Mouse (Mus musculus) heart, postnatal 0 days (tissue): ENCODE data around the gene Chrm3. TPM values are rescaled to one million over a fixed set of nuclear protein-coding genes. Genes with fewer than 3 reads are reported as not detected.
A peak's percentile ranks its signal among the peaks of the same experiment; 100 is the strongest.
"Not testable (repeated sequence)": the region's sequence is repeated elsewhere in the genome, so short reads cannot be mapped to it uniquely, and the experiment has no call there.

Experiments used
- ATAC-seq: fragments of 200-750 bp; cut with Nextera tagmentation; 2 replicates; pipeline ENCODE4 v1.8.0; 2017; ENCODE audit warnings: low read depth, moderate number of reproducible peaks, moderate library complexity; ENCODE audit not compliant: insufficient read depth
- DNase-seq: peaks from one replicate; pipeline ENCODE4 v3.0.0-alpha.2; 2016; ENCODE audit warnings: low spot score
- H3K27ac ChIP-seq: fragments of 300-500 bp; sonication (generic); 2 replicates; pipeline ENCODE4 v1.5.1; 2014; ENCODE audit warnings: low read depth, mild to moderate bottlenecking
- H3K27me3 ChIP-seq: fragments of 300-500 bp; sonication (generic); 2 replicates; pipeline ENCODE4 v1.6.1; 2014; ENCODE audit warnings: low read length, mixed read lengths; ENCODE audit not compliant: control insufficient read depth, insufficient read depth
- H3K36me3 ChIP-seq: fragments of 300-500 bp; sonication (generic); replicated peaks from 2 replicates; pipeline ENCODE4 v1.6.1; 2014; ENCODE audit warnings: low read length, mixed read lengths; ENCODE audit not compliant: control insufficient read depth, insufficient read depth
- H3K4me1 ChIP-seq: fragments of 300-500 bp; sonication (generic); 2 replicates; pipeline ENCODE4 v1.6.1; 2014; ENCODE audit warnings: antibody characterized with exemption; ENCODE audit not compliant: control insufficient read depth, insufficient read depth
- H3K4me2 ChIP-seq: fragments of 300-500 bp; sonication (generic); 2 replicates; pipeline ENCODE4 v1.6.1; 2014; ENCODE audit warnings: low read depth, mild to moderate bottlenecking, low read length, moderate library complexity
- H3K4me3 ChIP-seq: fragments of 300-500 bp; sonication (generic); 2 replicates; pipeline ENCODE4 v1.5.1; 2014; ENCODE audit warnings: low read depth, low read length
- H3K9ac ChIP-seq: fragments of 300-500 bp; sonication (generic); replicated peaks from 2 replicates; pipeline ENCODE4 v1.6.1; 2014; ENCODE audit warnings: low read depth, low read length, mixed read lengths
- H3K9me3 ChIP-seq: fragments of 300-500 bp; sonication (generic); replicated peaks from 2 replicates; pipeline ENCODE4 v1.6.1; 2016; ENCODE audit warnings: low read length; ENCODE audit not compliant: control insufficient read depth
- CTCF ChIP-seq: IDR thresholded peaks from 2 replicates; pipeline ENCODE4 v1.5.1; 2016; ENCODE audit warnings: antibody characterized with exemption, control low read depth, low read depth
- EP300 ChIP-seq: IDR thresholded peaks from 2 replicates; pipeline ENCODE4 v1.6.1; 2016; ENCODE audit warnings: antibody characterized with exemption, low read depth
- WGBS: fragments of 180-500 bp; shearing (Covaris S2); extraction: QIAGEN DNeasy Blood & Tissue Kit; methylation state at CpG from one replicate; pipeline ENCODE4 v1.1.7; 2014; 5-methylcytosine and 5-hydroxymethylcytosine counted together
- microRNA-seq: library from miRNA; unstranded; fragments of <30 nt; microRNA quantifications from one replicate; pipeline ENCODE4, GENCODE M21; 2016
- polyA plus RNA-seq: library from polyadenylated mRNA; unstranded; fragments of >200 nt; fragmentation: Nextera tagmentation; extraction: Ambion mirVana; gene quantifications from 2 replicates; pipeline ENCODE4 v1.2.1, GENCODE M21; 2015
- total RNA-seq: library from RNA; depleted of rRNA; stranded (reverse); fragments of >200 nt; gene quantifications from 2 replicates; pipeline ENCODE4 v1.2.3, GENCODE M21; 2014; ENCODE audit warnings: low replicate concordance

Chrm3 gene
- total and polyA plus RNA-seq, 2 experiments from 2014 or later, result 0.26 to 0.31 TPM

GRCm38 (mm10) chr13:9866161-9866560 is 494.5 kb downstream of the Chrm3 start:
- ATAC-seq (no peak), DNase-seq (no peak)
- no peaks in the 10 kb centered on the region for H3K36me3 ChIP-seq
- WGBS, result 82% methylated on average over 2 of the region's 2 CpGs
- H3K4me2 ChIP-seq, result no peak overlapping the region
- no peak overlapping the region for H3K9ac ChIP-seq
- no peaks in the 10 kb centered on the region for H3K4me1 ChIP-seq
- no peak overlapping the region for H3K4me3 ChIP-seq
- no peak overlapping the region for H3K27ac ChIP-seq
- 0 out of 2 replicates have a peak, but pooled peaks cover 4% of the 10 kb centered on the region for H3K9me3 ChIP-seq
- no peaks in the 10 kb centered on the region for H3K27me3 ChIP-seq
- TF ChIP-seq EP300, result no peak
- TF ChIP-seq CTCF, result no peak

- Histone ChIP-seq H3K4me3 (no peak overlapping the region), H3K27ac (no peak overlapping the region), H3K9ac (no peak overlapping the region), H3K9me3 (no peaks in the 10 kb centered on the region), H3K36me3 (no peaks in the 10 kb centered on the region), H3K27me3 (no peaks in the 10 kb centered on the region), H3K4me2 (no peak overlapping the region), H3K4me1 (no peaks in the 10 kb centered on the region)
- no peak for DNase-seq
- TF ChIP-seq EP300, result no peak
- TF ChIP-seq CTCF, result no peak
- 63% methylated on average over 3 of the region's 3 CpGs for WGBS
- no peak for ATAC-seq
Observed at GRCm38 (mm10) chr13:9847515-9847914, 513.1 kb downstream of the Chrm3 start.

- ATAC-seq, result peak; percentile 69; the same call in 1 of the 2 replicates
- H3K4me2 ChIP-seq, result peak overlapping the region; percentile 31; the same call in 1 of the 2 replicates
- H3K4me1 ChIP-seq, result no peaks in the 10 kb centered on the region
- H3K27ac ChIP-seq, result no peak overlapping the region
- H3K27me3 ChIP-seq, result no peaks in the 10 kb centered on the region
- no peak overlapping the region for H3K4me3 ChIP-seq
- DNase-seq, result peak; percentile 66
- H3K36me3 ChIP-seq, result no peaks in the 10 kb centered on the region
- TF ChIP-seq EP300 (no peak), CTCF (peak; percentile 100)
- 34% methylated on average over 14 of the region's 14 CpGs for WGBS
- H3K9me3 ChIP-seq, result no peaks in the 10 kb centered on the region
- no peak overlapping the region for H3K9ac ChIP-seq
Observed at GRCm38 (mm10) chr13:9846543-9847434, 513.9 kb downstream of the Chrm3 start.

GRCm38 (mm10) chr13:9834146-9834679 is 526.4 kb downstream of the Chrm3 start:
- H3K4me1 ChIP-seq, H3K4me3 ChIP-seq, H3K27ac ChIP-seq, DNase-seq, H3K9me3 ChIP-seq, H3K4me2 ChIP-seq, H3K9ac ChIP-seq, H3K36me3 ChIP-seq, H3K27me3 ChIP-seq: not testable (repeated sequence)
- peak; percentile 89 for ATAC-seq
- 68% methylated on average over 33 of the region's 33 CpGs for WGBS

GRCm38 (mm10) chr13:9826227-9826626 is 534.4 kb downstream of the Chrm3 start:
- DNase-seq (no peak), ATAC-seq (no peak)
- H3K27me3 ChIP-seq, result no peaks in the 10 kb centered on the region
- H3K4me3 ChIP-seq, result no peak overlapping the region
- H3K36me3 ChIP-seq, result no peaks in the 10 kb centered on the region
- no peak for TF ChIP-seq EP300
- TF ChIP-seq CTCF, result peak; percentile 42
- no peak overlapping the region for H3K27ac ChIP-seq
- no peak overlapping the region for H3K4me2 ChIP-seq
- no peaks in the 10 kb centered on the region for H3K9me3 ChIP-seq
- no peak overlapping the region for H3K9ac ChIP-seq
- H3K4me1 ChIP-seq, result no peaks in the 10 kb centered on the region
- 66% methylated on average over 5 of the region's 5 CpGs for WGBS

Small RNA genes lying within 50 kb of the gene (microRNA-seq; reads per million reads assigned to microRNA genes)
- gene Gm24187, result not detected
